Mouse (Mus musculus) telencephalon, adult 2 months (tissue): ENCODE data around the gene Iqschfp.

ENCODE experiments used
- DNase-seq: peaks from one replicate; pipeline ENCODE4 v3.0.0-alpha.2; 2011; ENCODE audit warnings: low read depth, low spot score

Gene Iqschfp

GRCm38 (mm10) chr3:68596938-68597337 is 704.9 kb downstream of the Iqschfp start:
- DNase-seq, result no peak

- DNase-seq, result peak; percentile 88
Observed at GRCm38 (mm10) chr3:68602891-68603290, 710.9 kb downstream of the Iqschfp start.

GRCm38 (mm10) chr3:68604467-68604866 is 712.4 kb downstream of the Iqschfp start:
- no peak for DNase-seq

- DNase-seq, result no peak
Observed at GRCm38 (mm10) chr3:68604962-68605361, 712.9 kb downstream of the Iqschfp start.

- DNase-seq, result no peak
Observed at GRCm38 (mm10) chr3:68605942-68606603, 714.0 kb downstream of the Iqschfp start.

- DNase-seq, result peak; percentile 86
Observed at GRCm38 (mm10) chr3:68606730-68607129, 714.7 kb downstream of the Iqschfp start.

- DNase-seq, result no peak
Observed at GRCm38 (mm10) chr3:68607336-68607735, 715.3 kb downstream of the Iqschfp start.

DNA sequence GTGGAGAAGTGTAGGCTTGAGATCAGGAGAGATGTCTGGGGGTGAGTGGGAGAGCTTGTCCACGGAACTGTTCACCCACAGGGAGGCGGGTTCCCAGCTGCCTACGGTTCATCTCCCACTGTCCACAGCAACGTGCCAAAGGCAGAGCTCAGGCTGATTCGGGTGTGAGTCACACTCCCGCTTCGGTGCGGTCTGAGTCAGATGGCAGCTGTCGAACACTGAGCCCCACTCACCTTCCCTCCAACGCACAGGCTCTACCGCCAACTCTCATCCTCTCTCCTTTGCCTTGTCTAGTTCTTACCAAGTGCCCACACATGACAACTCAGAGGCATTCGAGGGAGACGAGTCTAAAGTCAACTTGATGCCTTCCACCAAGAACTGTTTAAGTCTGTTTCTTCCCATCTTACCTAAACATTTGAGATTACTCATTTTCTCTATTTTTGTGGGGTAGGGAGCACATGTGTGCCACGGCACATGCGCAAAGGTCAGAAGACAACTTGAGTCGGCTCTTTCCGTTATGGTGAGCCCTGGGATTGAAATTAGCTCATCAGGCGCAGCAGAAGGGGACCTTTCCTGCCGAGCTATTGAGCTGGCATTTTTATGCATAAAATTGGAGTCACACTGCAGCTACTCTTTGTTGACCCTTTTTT is 716.9 kb downstream of the Iqschfp start:
- DNase-seq, result peak; percentile 94

DNA sequence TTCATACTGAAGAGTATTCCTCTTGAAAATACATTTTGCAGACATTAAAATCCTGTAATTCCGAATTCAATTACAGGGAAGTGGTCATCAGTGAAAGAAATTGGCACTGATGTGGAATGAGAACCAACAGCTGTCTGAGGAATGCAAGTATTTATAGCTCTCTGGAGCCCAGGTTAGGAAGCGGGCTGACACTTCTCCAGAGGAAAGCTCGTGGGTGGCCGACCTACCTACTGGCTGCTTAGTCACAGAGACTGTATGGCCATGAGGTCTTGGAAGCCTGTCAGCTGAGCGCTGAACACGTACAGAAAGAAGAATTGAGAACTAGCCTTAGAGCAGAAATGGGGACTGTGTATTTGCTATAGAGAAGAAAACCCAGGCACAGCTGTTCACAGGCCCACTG is 718.0 kb downstream of the Iqschfp start:
- no peak for DNase-seq

DNA sequence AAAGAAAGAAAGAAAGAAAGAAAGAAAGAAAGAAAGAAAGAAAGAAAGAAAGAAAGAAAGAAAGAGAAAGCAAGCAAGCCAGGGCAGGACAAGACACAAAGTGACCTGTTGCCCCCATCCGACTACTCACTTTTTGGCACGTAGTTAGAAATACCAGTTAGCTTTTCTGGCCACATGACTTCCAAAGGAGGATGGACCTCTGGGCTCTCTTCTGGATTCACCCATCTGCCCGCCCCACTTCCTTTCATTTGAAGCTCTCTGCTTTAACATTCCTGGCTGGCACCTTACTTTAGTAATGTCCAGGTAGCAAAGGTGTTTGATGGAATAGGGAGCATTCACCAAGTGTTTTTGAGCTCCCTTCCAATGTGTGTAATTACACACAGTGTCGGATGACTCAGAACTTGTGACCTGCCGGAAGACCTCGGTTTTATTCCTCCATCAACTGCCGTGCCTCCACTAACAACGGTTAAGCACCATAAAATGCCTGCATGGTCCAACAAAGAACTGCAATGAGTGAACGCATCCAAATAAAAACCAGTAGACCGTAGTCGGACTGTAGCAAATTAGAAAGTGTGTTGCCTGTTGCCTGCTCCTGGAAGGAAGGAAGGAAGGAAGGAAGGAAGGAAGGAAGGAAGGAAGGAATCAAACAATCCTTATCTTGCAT is 718.7 kb downstream of the Iqschfp start:
- DNase-seq, result no peak

- DNase-seq, result no peak
Observed at GRCm38 (mm10) chr3:68615042-68615810, 723.2 kb downstream of the Iqschfp start.

DNA sequence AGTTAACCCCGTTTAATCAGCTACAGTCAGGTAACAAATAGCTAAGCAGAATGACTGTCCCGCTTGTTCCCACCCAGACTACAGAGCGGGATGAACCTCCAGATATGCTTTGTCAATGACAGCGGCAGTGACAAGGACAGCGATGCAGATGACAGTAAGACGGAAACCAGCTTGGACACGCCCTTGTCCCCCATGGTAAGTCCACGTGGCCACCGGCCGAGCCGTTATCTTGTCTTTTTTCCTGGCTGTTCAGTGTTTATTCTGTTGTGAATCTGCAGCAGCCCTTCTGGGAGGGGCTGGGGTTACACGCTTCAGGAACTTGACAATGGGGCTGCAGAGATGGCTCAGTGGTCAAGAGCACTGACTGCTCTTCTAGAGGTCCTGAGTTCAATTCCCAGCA is 724.3 kb downstream of the Iqschfp start:
- DNase-seq, result no peak

- DNase-seq, result no peak
Observed at GRCm38 (mm10) chr3:68617708-68618107, 725.7 kb downstream of the Iqschfp start.

GRCm38 (mm10) chr3:68619097-68619496 is 727.1 kb downstream of the Iqschfp start:
- DNase-seq, result no peak

DNA sequence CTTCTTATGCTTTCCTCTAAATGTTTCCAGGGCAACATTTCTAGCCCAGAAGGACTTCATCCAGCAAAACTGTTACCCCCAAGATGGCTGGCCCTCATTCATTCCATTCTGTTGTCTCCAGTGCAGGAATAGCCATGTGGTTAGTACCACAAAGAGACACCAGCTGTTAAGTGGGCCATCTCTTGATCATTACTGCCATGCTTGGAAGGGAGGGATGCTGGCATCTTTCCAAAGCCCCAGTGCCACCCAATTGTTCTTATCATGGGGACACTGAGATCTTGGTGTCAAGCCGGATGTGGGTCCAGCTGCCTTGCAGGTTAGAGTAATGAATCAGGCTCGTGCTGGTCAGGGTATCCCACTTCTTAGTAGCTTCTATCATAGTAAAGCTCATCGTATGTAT is 729.9 kb downstream of the Iqschfp start:
- DNase-seq, result no peak

- no peak for DNase-seq
Observed at GRCm38 (mm10) chr3:68623036-68623435, 731.0 kb downstream of the Iqschfp start.

GRCm38 (mm10) chr3:68624471-68624870 is 732.4 kb downstream of the Iqschfp start:
- DNase-seq, result no peak

GRCm38 (mm10) chr3:68630261-68630660 is 738.2 kb downstream of the Iqschfp start:
- DNase-seq, result no peak

GRCm38 (mm10) chr3:68630821-68631220 is 738.8 kb downstream of the Iqschfp start:
- no peak for DNase-seq

DNA sequence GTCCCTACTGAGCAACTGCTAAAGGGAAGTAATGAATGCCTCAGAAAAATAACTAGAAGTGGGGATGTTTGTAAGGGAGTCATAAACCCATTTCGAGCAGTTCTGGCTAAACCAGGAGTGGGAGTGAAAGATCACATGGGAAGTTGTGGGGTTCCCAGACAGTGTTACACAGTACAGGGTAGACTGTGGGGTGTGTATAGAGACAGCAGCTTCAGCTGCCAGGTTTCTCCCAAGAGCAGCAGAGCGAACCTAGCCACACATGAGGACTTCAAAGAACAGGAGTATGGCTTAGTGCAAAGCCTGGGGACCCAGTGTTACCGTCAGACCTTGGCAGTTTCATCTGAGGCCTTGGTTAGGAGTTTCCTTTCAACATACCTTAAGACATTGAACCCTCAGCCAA is 740.7 kb downstream of the Iqschfp start:
- DNase-seq, result no peak

DNA sequence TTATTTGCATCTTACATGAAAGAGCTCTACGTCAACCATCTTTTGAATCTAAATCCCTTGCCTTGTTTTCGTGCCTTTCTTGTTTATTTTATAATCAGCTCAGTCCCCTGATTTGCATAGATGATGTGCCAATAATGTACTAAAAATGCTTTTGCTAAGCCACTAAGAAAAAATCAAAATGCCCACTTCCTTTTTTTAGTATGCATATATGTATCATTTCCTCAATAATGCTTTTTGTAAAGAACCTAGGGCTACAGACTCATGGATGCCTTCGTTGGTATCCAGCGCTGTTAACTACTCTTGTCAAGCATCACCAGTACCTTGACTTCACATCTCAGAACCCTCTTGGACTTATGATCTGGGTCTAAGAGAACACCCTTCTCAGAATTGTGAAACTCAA is 741.5 kb downstream of the Iqschfp start:
- no peak for DNase-seq

DNA sequence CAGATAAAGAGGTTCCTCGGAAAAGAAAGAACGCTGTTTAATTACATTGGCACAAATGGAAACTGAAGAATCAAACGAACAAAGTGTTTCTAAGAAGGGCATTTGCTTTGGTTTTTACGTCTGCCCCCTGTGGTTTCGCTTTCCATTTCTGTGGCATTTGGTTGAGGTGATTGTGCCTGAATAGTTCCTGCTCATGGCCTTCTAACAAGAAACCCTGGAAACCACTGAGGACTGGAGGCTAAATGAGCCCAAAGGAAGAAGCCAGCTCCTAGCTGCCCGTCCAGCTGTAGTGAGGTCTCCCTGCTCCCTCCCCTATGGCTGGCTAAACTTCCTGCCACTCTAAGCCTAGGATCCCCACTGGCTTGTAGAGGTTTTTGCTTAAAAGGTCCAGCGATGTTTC is 745.9 kb downstream of the Iqschfp start:
- DNase-seq, result no peak
